Mouse (Mus musculus): ENCODE measurements around the gene Pusl1.

Pusl1 gene

GRCm38 (mm10) chr4:155841003-155841454, 50.6 kb downstream of the Pusl1 start:
- DNase-seq = peak in 1 of 2 experiments; percentile 52

DNA sequence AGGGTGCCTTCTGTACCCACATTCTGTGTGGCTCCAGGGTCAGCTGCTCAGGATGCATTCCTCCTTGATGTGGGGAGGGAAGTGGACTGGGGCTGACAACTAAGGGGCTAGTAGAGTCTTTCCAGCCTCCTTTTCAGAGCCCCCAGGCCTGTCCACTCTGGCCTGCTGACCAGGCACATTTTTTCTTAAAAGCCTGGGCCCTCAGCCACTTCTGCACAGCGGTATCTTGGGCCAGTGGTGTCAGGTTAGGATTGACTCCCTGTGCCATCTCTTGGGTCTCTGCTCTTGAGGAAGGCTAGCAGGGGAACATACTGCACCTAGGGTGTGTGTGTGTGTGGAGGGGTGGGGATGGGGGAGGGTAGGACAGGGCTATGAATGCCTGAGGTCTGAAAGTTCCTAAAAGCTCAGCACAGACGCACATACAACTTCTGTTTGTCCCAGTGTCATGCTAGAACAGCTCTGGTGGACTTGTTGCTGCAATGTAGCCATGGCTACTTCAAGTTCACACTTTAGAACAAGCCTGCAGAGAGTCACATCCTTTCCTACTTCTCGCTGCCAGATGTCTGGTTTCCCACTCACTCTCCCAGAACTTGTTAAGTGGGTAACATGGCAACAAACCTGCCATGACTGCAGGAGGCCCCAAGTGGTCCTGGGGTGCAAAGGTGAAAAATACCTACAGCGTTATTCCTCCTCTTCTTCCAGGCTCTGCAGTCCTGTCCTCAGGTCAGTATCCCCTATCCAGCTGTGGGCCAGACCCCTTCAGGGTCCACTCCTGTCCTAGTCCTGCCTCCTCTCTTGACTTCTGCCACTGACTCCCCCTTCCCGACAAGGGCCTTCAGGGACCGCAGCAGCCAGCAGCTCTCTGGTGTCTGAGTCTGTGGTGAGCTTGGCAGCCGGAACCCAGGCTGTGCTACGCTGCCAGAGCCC, 51.2 kb downstream of the Pusl1 start:
- DNase-seq = no peak

GRCm38 (mm10) chr4:155839483-155839910, 52.1 kb downstream of the Pusl1 start, which contains the start of gene Mxra8:
TSS of gene Mxra8 (plus strand) at chr4:155839680.
- peak in 1 of 2 experiments; percentile 44 for DNase-seq

GRCm38 (mm10) chr4:155838187-155839153, 53.1 kb downstream of the Pusl1 start:
- DNase-seq = no peak

All from cerebellum, postnatal 25 days (tissue).